Mouse (Mus musculus) G1E-ER4 (cell line): ENCODE results near the gene Prmt2. TPM values are rescaled to one million over a fixed set of nuclear protein-coding genes. Genes with fewer than 3 reads are reported as not detected.

Source experiments
- GATA1 ChIP-seq: IDR thresholded peaks from one replicate; pipeline ENCODE4 v1.8.0; 2012; ENCODE audit warnings: low read length, inconsistent platforms
- polyA plus RNA-seq: library from polyadenylated mRNA; stranded (reverse); fragments of >175 nt; gene quantifications from 2 replicates; pipeline ENCODE4 v1.2.3, GENCODE M21; 2012

Gene Prmt2
- polyA plus RNA-seq, 1 experiment, result 0.16 TPM

DNA sequence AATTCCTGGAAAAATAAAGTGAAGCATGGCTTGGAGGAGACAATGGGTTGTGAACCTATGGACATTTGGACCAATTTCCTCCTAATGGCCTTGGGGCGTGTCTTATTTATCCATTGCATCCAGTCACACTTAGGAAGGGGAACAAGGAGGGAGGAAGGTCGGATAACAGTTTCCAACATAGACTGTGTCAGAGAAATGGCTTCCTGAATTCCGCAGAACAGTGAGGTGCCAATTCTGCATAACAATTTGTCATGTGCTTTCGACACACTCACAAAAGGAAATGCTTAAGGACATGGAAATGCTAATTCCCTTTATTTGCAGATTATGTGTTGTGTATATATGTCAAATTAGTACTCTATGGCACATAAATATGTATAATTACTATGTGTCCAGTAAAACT lies 52.4 kb downstream of the Prmt2 start:
- TF ChIP-seq GATA1, result no peak

DNA sequence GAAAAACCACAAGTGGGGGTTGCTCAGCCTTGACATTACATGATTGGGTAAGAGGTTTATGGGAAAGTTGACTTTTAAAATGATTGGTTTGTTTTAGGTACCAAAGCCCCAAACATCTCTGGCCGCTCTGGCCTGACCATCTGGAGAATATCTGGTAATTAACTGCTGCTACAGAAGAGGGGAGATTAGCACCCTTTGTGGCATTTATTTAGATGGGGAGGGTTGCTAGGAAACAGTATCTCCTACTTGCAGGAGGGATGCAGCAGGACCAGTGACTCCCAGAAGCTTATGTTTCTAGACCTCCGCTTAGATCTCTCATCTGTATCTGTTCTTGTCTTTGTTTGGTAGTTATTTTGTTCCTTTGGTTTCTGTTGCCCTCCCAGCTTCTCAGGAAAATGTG lies 62.8 kb downstream of the Prmt2 start:
- no peak for TF ChIP-seq GATA1

DNA sequence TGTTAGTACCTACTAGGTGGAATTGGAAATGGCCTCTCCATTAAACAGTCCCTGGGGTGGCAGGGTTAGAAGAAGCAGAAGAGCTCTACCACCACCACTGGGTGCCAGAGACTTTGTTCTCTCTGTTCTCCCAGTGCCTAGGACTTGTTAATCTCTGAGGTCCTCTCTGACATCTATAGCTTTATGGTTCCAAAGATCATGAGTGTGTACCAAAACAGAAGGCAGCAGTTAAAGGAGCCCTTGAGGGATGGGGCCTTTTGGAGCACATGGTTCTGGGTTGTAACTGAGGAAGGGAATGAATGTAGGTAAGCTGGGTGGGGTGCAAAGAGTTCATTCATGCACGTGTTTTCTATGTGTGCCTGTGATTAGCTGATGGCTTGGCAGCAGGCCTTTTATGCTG lies 79.7 kb downstream of the Prmt2 start:
- no peak for TF ChIP-seq GATA1

DNA sequence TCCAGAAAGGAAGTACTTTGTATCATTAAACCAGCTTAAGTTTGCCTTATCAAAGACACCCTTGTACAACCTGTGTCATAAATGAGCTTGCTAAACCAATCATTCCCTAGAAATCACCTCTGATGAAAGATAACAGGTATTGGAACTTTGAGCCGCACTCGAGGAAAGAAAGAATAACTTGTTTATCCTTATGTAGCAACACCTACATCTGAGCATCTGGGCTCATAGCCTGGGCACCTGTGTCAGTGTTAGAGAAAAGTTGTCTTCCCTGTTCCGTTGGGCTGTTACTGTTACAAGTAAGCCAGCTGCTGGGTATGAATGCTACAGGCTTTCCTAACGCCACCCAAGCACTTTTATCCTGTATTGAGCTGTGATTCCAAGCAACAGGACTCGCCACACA lies 80.1 kb downstream of the Prmt2 start:
- TF ChIP-seq GATA1, result no peak

Other genes starting within 250 kb of the Prmt2 start
- 7.0 and 8.8 TPM in 2 replicates for gene Zfp280b, start 205.2 kb downstream of the Prmt2 start, polyA plus RNA-seq
- gene Slc5a4b, start 126.9 kb downstream of the Prmt2 start, polyA plus RNA-seq, result not detected in 2 replicates
- not detected in 2 replicates for gene Slc5a4a, start 90.4 kb downstream of the Prmt2 start, polyA plus RNA-seq
- gene S100b, start 16.0 kb upstream of the Prmt2 start, polyA plus RNA-seq, result not detected in 2 replicates
- gene Dip2a, start 107.4 kb upstream of the Prmt2 start, polyA plus RNA-seq, result 1.0 and 1.1 TPM in 2 replicates
- not detected in 2 replicates for gene AC141477.1, start 202.6 kb upstream of the Prmt2 start, polyA plus RNA-seq
- gene Pcnt, start 204.9 kb upstream of the Prmt2 start, polyA plus RNA-seq, result 56.3 and 65.3 TPM in 2 replicates
- gene 2610028H24Rik, start 211.2 kb upstream of the Prmt2 start, polyA plus RNA-seq, result 0.04 TPM in 1 of 2 replicates, not detected in the other
- 22.5 and 32.3 TPM in 2 replicates for gene Mcm3ap, start 231.1 kb upstream of the Prmt2 start, polyA plus RNA-seq
- gene Ybey, start 231.2 kb upstream of the Prmt2 start, polyA plus RNA-seq, result 1.7 and 2.4 TPM in 2 replicates